Mouse (Mus musculus) forebrain, postnatal 0 days (tissue): ENCODE data around the gene Farp2. TPM values are rescaled to one million over a fixed set of nuclear protein-coding genes. Genes with fewer than 3 reads are reported as not detected.

Source experiments
- ATAC-seq: fragments of 200-750 bp; cut with Nextera tagmentation; 2 replicates; pipeline ENCODE4 v1.8.0; 2017; ENCODE audit warnings: mild to moderate bottlenecking, moderate library complexity
- DNase-seq: peaks from one replicate; pipeline ENCODE4 v3.0.0-alpha.2; 2015
- H3K27ac ChIP-seq: fragments of 300-500 bp; sonication (generic); 2 replicates; pipeline ENCODE4 v1.5.1; 2014; ENCODE audit warnings: low read depth, mild to moderate bottlenecking, antibody characterized with exemption, low read length, moderate library complexity, mixed read lengths
- H3K27me3 ChIP-seq: fragments of 300-500 bp; sonication (generic); 2 replicates; pipeline ENCODE4 v1.6.1; 2014; ENCODE audit warnings: mild to moderate bottlenecking, low read length, mixed read lengths; ENCODE audit not compliant: insufficient read depth
- H3K36me3 ChIP-seq: fragments of 300-500 bp; sonication (generic); 2 replicates; pipeline ENCODE4 v1.6.1; 2014; ENCODE audit warnings: mild to moderate bottlenecking, moderate library complexity; ENCODE audit not compliant: insufficient read depth
- H3K4me1 ChIP-seq: fragments of 300-500 bp; sonication (generic); 2 replicates; pipeline ENCODE4 v1.6.1; 2014; ENCODE audit warnings: antibody characterized with exemption; ENCODE audit not compliant: insufficient read depth
- H3K4me2 ChIP-seq: fragments of 300-500 bp; sonication (generic); 2 replicates; pipeline ENCODE4 v1.6.1; 2014; ENCODE audit warnings: low read depth, mild to moderate bottlenecking, moderate library complexity
- H3K4me3 ChIP-seq: fragments of 300-500 bp; sonication (generic); 2 replicates; pipeline ENCODE4 v1.5.1; 2014; ENCODE audit warnings: low read depth, low read length, mixed read lengths
- H3K9ac ChIP-seq: fragments of 300-500 bp; sonication (generic); 2 replicates; pipeline ENCODE4 v1.6.1; 2014; ENCODE audit warnings: mild to moderate bottlenecking
- H3K9me3 ChIP-seq: fragments of 300-500 bp; sonication (generic); 2 replicates; pipeline ENCODE4 v1.6.1; 2016; ENCODE audit warnings: low read length
- CTCF ChIP-seq: sonication (generic); IDR thresholded peaks from 2 replicates; pipeline ENCODE4 v1.5.1; 2016; ENCODE audit warnings: antibody characterized with exemption, control low read depth, low read depth
- WGBS: fragments of 180-500 bp; shearing (Covaris S2); extraction: QIAGEN DNeasy Blood & Tissue Kit; methylation state at CpG from one replicate; pipeline ENCODE4 v1.1.7; 2014; 5-methylcytosine and 5-hydroxymethylcytosine counted together
- polyA plus RNA-seq: library from polyadenylated mRNA; unstranded; fragments of >200 nt; fragmentation: Nextera tagmentation; extraction: Ambion mirVana; gene quantifications from 2 replicates; pipeline ENCODE4 v1.2.1, GENCODE M21; 2015
- total RNA-seq: library from RNA; depleted of rRNA; stranded (reverse); fragments of >200 nt; gene quantifications from 2 replicates; pipeline ENCODE4 v1.2.3, GENCODE M21; 2014; rRNA removed

The Farp2 gene
- 2.7 and 4.4 TPM in 2 replicates for total RNA-seq
- polyA plus RNA-seq = 1.8 and 2.1 TPM in 2 replicates

- Histone ChIP-seq H3K36me3 (peaks cover 17% of the 10 kb centered on the region), H3K27me3 (no peaks in the 10 kb centered on the region), H3K4me2 (peak within 1 kb of the TSS; percentile 79), H3K9me3 (no peaks in the 10 kb centered on the region), H3K4me3 (peak within 1 kb of the TSS; percentile 61), H3K27ac (peak within 1 kb of the TSS; percentile 43; the same call in 1 of the 2 replicates), H3K9ac (peak within 1 kb of the TSS; percentile 57), H3K4me1 (peaks cover 4% of the 10 kb centered on the region; the same call in 1 of the 2 replicates)
- TF ChIP-seq CTCF = no peak
- ATAC-seq = peak; percentile 97
- under 1% methylated on average over 70 of the region's 71 CpGs for WGBS
- peak; percentile 90 for DNase-seq
Observed at GRCm38 (mm10) chr1:93511585-93512350, at the start of gene Farp2. Gene Farp2, plus strand, starts transcription at chr1:93512079.

GRCm38 (mm10) chr1:93465066-93465465 lies 46.8 kb upstream of the Farp2 start:
- no peak for ATAC-seq
- DNase-seq = no peak
- no peaks in the 10 kb centered on the region for H3K4me1 ChIP-seq
- TF ChIP-seq CTCF = no peak
- H3K9me3 ChIP-seq = no peaks in the 10 kb centered on the region
- H3K36me3 ChIP-seq = no peaks in the 10 kb centered on the region
- no peak overlapping the region for H3K4me3 ChIP-seq
- H3K4me2 ChIP-seq = no peak overlapping the region
- H3K9ac ChIP-seq = no peak overlapping the region
- H3K27me3 ChIP-seq = no peaks in the 10 kb centered on the region
- no peak overlapping the region for H3K27ac ChIP-seq

GRCm38 (mm10) chr1:93465746-93466145 lies 46.1 kb upstream of the Farp2 start:
- Histone ChIP-seq H3K4me1 (no peaks in the 10 kb centered on the region), H3K4me3 (no peak overlapping the region), H3K4me2 (no peak overlapping the region), H3K9ac (no peak overlapping the region), H3K27me3 (no peaks in the 10 kb centered on the region), H3K9me3 (no peaks in the 10 kb centered on the region), H3K36me3 (no peaks in the 10 kb centered on the region), H3K27ac (no peak overlapping the region)
- TF ChIP-seq CTCF = no peak
- ATAC-seq (no peak), DNase-seq (no peak)

GRCm38 (mm10) chr1:93468626-93469025 lies 43.3 kb upstream of the Farp2 start:
- ATAC-seq = no peak
- Histone ChIP-seq H3K9ac (no peak overlapping the region), H3K4me3 (no peak overlapping the region), H3K27me3 (no peaks in the 10 kb centered on the region), H3K4me2 (no peak overlapping the region), H3K9me3 (no peaks in the 10 kb centered on the region), H3K36me3 (no peaks in the 10 kb centered on the region), H3K4me1 (no peaks in the 10 kb centered on the region), H3K27ac (no peak overlapping the region)
- WGBS = 94% methylated on average over 4 of the region's 4 CpGs
- no peak for DNase-seq
- TF ChIP-seq CTCF = no peak

- Histone ChIP-seq H3K4me3 (no peak overlapping the region), H3K9ac (no peak overlapping the region), H3K9me3 (no peaks in the 10 kb centered on the region), H3K4me1 (peaks cover 4% of the 10 kb centered on the region), H3K27ac (no peak overlapping the region), H3K36me3 (no peaks in the 10 kb centered on the region), H3K27me3 (no peaks in the 10 kb centered on the region), H3K4me2 (no peak overlapping the region)
- no peak for TF ChIP-seq CTCF
- ATAC-seq = no peak
- no peak for DNase-seq
- WGBS = 92% methylated on average over 3 of the region's 3 CpGs
Observed at GRCm38 (mm10) chr1:93475694-93476093, 36.2 kb upstream of the Farp2 start.

- DNase-seq = peak; percentile 99
- H3K27ac ChIP-seq = peak overlapping the region; percentile 95
- under 1% methylated on average over 40 of the region's 41 CpGs for WGBS
Observed at GRCm38 (mm10) chr1:93477758-93478585, 33.9 kb upstream of the Farp2 start.

More at GRCm38 (mm10) chr1:93477758-93478585, 33.9 kb upstream of the Farp2 start:
- Histone ChIP-seq H3K27me3 (no peaks in the 10 kb centered on the region), H3K9ac (peak overlapping the region; percentile 77), H3K4me2 (peak overlapping the region; percentile 55), H3K36me3 (no peaks in the 10 kb centered on the region), H3K4me1 (peaks cover 4% of the 10 kb centered on the region), H3K4me3 (peak overlapping the region; percentile 88), H3K9me3 (no peaks in the 10 kb centered on the region)
- peak; percentile 96 for ATAC-seq
- TF ChIP-seq CTCF = peak; percentile 46
